Mouse (Mus musculus): ENCODE results near the gene Taar7f.
"Not testable (repeated sequence)": the region's sequence is repeated elsewhere in the genome, so short reads cannot be mapped to it uniquely, and the experiment has no call there.

Taar7f gene

DNA sequence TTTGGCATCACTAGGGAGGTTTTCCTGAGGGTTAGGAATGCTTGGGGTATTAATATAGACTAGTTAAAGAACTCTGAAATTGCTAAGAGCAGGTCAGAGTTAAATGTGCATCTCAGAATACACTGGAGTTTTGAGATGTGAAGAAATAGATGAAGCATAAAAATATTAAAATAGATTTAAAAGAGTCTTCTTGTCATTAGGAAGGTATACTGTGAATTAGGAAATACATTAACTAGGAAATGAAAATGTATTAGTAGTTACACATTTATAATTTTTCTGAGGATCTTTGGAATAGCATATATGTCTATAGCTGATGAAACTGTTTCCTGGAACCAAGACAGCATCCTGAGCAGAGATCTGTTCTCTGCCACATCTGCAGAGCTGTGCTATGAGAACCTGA is at the start of gene Taar7f:
Gene Taar7f (plus strand): TSS at position 301 of the 400 bp plus-strand sequence.
- DNase-seq = no peak

DNA sequence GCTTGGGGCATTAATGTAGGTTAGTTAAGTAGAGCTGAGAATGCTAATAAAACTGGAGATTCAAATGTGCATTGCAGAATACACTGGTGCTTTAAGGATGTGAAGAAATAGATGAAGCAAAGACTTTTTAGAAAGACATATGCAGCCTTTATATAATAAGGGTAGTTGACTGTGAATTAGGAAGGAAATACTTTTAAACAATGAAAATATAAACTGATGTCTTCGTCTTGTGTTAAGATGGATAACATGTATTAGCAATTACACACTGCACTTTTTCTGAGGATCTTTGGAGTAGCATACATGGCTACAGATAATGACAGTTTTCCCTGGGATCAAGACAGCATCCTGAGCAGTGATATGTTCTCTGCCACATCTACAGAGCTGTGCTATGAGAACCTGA is 49.7 kb upstream of the Taar7f start, which contains the start of gene Taar7b:
Gene Taar7b (plus strand): TSS at position 301 of the 400 bp plus-strand sequence.
- no peak for DNase-seq

DNA sequence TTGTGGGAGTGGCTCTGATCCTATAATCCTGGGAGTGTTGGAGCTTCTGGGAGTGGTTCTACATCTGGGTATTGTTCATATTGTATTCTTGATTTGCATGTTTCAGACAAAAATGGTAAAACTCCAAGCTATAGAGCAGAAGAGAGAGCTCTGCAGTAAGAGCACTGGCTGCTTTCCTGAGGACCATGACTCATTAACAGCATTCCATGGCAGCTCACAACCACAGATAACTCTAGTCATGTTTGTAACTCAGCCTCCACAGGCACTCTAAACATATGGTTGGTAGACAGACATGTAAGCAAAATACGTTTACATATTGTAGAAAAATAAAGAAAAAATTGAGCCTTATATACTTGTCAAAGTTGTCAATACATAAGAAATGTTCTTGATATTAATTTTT is 42.9 kb upstream of the Taar7f start:
- no peak for DNase-seq

DNA sequence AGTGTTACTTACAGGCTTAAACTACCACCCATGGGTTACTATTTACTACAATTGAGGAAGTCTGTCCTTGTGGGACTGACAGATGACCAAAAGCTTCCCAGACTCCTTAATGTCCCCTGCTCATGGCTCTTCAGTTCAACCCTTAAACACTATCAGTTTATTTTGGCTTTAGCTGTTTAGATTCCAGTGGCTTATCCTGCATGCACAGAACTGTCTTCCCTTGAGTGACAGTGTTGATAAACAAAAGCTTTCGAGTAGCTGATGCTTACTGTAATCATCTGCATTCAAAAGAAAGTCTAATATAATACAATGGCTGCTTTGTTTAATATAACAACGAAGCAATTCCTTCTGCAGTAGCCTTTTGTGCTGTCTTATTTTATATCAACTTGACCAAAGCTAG is 42.3 kb upstream of the Taar7f start:
- DNase-seq = no peak

DNA sequence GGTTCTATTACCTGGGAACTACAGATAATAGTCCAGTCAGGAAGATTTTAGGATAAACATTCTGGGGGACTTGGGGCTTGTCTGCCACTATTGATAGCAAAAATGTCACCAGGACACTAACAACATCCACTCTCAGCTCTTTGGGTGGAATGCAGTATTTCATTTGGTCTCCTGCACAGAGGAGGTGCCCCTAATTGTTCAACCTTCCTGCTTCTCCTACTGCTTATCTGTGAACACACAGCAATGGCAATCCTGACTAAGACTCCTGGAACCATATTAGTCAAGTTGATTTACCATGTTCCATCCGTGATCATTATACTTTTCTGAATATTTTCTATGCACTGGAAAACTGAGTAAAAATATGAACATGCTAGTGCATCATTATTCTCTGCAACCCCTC is 41.2 kb upstream of the Taar7f start:
- no peak for DNase-seq

DNA sequence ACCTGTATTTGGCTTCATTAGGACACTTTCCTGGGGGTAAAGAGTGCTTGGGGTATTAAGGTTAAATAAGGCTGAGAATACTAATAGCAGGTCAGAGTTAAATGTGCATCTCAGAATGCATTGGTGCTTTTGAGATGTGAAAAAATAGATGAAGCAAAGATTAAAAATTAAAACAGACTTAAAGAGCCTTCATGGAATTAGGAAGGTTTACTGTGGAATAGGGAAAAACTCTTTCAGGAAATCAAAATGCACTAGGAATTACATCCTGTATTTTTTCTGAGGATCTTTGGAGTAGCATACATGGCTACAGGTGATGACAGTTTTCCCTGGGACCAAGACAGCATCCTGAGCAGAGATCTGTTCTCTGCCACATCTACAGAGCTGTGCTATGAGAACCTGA is 22.4 kb upstream of the Taar7f start, which contains the start of gene Taar7d:
Gene Taar7d (plus strand): TSS at position 301 of the 400 bp plus-strand sequence.
- no peak for DNase-seq

DNA sequence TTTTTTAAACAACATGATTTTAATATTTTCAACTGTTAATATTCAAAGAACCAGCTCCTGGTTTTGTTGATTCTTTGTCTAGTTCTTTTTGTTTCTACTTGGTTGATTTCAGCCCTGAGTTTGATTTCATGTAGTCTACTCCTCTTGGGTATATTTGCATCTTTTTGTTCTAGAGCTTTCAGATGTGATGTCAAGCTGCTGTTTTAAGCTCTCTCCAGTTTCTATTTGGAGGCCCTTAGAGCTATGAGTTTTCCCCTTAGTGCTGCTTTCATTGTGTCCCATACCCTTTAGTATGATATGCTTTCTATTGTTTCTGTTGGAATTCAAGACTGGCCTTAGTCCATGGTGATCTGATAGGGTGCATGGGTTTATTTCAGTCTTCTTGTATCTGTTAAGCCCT is 18.0 kb upstream of the Taar7f start:
- DNase-seq = no peak

DNA sequence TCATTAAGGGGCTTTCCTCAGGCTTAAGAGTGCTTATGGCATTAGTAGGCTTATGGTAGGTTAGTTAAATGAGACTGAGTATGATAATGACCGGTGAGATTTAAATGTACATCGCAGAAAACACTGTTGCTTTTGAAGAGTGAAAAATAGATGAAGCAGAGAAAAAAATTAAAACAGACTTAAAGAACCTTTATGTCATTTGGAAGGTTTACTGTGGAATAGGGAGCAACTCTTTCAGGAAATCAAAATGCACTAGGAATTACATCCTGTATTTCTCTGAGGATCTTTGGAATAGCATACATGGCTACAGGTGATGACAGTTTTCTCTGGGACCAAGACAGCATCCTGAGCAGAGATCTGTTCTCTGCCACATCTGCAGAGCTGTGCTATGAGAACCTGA is 12.0 kb upstream of the Taar7f start, which contains the start of gene Taar7e:
Gene Taar7e (plus strand): TSS at position 301 of the 400 bp plus-strand sequence.
- DNase-seq = no peak

DNA sequence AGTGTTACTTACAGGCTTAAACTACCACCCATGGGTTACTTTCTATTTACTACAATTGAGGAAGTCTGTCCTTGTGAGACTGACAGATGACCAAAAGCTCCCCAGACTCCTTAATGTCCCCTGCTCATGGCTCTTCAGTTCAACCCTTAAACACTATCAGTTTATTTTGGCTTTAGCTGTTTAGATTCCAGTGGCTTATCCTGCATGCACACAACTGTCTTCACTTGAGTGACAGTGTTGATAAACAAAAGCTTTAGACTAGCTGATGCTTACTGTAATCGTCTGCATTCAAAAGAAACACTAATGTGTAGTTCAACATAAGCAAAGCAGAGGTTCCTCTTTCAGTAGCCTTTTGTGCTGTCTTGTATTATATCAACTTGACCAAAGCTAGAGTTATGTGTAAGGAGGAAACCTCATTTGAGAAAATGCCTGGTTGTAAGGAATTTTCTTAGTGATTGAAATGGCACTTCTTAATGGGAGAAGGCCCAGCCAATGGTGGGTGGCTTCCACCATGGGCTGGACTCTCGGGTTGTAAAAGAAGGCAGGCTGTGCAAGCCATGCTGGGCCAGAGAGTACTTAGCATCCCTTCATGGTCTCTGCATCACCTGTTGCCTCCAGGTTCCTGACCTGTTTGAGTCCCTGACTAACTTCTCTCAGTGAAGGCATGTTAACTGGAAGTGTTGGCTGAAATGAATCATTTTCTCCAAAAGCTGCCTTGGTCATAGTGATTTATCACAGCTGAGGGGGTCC is 9.0 kb upstream of the Taar7f start:
- no peak for DNase-seq

DNA sequence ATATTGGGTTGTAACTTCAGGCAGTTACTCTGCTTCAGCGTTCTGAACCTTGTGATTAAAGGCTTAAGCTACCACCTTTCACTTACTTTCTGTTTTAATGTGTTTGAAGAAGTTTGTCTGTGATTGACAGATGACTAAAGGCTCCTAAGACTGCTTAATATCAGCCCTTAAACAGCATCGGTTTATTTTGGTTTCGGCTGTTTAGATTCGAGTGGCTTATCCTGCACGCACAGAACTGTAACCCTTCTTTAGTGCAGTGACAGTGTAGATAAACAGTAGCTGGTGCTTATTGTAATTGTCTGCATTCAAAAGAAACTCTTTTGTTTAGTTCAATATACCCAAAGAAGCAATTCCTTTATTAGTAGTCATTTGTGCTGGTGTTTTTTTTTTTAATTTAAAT is 2.7 kb downstream of the Taar7f start:
- DNase-seq = no peak

DNA sequence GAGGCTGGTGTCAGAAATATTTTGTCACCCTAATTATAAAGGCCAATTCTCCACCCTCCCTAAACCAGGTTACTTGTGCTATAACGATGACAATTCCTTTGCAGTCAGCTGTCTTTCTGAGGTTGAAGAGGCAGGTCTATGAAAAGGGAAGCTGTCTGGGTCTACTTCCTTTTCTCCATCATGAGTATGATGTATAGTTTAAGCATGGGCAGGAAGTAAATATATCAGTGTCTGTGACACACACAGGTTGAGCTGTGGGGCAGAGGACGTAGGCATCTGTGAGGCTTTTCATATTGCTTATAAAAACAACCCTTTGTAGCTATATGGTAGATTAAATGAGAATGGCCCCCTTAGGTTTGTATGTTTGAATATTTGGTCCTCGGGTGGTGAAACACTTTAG is 9.7 kb downstream of the Taar7f start:
- no peak for DNase-seq

DNA sequence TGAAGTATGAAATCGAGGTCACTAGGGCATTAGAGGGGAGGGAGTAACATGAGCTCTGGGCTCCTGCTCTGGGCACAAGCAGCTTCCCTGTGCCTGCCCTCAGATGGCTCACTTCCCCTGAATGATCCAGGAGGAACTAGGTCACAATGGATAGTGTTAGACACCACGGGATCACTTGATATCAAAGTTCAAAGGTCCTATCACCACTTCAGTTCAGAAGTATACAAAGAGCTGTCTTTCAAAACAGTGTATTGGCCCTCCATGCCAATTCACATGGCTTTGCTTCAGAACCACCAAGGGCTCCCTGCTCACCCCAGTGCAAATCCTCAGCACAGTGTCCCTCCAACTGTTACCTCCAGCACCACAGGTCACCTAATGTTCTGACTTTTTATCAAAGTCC is 25.4 kb downstream of the Taar7f start:
- DNase-seq = not testable (repeated sequence)

DNA sequence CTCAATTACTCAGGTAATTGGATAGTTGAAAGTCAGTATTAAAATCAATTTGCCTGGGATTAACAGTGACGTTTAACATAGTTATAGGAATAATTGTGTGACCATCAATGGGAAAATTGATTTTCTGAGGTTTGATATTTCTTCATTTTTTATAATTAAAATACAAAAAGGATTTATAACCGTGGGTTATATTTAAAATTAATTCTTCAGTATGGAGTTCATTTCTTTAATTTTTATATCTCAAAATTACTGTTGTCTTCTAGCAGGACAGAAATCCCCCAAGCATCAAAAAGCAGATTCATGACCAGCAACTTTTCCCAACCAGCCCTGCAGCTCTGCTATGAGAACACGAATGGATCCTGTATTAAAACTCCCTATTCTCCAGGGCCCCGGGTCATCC is 26.9 kb downstream of the Taar7f start, which contains the start of gene Taar8a:
Gene Taar8a (plus strand): TSS at position 301 of the 400 bp plus-strand sequence.
- not testable (repeated sequence) for DNase-seq

DNA sequence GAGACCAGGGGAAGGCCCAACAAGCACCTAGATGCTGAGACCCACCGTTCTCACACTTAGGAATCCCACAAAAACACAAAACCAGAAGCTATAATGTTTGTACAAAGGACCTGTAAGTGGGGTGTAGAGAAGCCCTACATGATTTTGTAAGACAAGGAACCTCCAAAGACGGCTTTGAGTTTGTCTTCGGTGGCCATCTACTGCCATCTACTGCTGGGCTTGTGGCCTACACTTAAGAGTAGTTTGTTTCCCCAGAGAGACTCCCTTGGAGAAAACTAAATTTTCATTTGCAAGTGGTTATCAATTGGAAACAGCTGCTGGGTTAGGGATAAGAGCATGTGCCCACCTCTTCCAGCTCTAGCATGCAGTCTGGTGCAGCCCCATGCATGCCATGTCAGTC is 30.9 kb downstream of the Taar7f start:
- peak; percentile 50 for DNase-seq

DNA sequence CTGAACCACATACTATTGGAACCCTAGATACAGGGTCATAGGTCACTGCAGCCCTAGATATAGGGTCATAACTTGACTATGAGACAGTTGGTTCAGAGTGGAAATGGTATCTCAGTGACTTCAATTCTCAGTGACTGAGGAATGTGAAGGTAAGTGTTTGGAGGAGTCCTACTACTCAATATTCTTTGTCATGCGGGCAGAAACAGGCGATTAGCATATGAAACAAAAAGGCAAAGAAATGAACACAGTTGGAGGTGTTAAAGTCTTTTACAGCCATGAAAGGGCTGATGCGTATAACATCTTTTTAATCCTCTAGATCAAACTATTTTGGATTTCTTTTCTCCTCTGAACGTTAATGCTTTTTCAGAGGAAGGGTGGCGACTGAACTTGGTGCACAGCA is 36.6 kb downstream of the Taar7f start:
- no peak for DNase-seq

DNA sequence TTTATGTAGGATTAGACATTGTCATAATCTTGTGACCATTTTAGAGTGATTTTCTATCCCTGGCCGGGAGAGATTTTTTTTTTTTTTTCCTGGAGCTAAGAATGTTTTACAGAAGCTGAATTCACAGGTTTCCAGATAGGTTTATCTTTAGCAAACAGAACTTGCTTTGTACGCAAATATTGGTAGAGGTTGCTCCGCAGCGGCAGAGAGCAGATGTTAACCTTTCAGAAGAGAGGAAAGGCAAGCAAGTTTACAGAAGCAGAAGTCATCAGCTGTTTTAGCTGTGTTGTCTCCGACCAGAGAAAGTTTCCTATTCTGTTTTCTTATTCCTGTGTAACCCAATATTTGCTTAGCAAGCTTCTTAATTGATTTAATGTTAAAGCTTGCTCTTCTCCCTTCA is 37.2 kb downstream of the Taar7f start:
- DNase-seq = no peak

DNA sequence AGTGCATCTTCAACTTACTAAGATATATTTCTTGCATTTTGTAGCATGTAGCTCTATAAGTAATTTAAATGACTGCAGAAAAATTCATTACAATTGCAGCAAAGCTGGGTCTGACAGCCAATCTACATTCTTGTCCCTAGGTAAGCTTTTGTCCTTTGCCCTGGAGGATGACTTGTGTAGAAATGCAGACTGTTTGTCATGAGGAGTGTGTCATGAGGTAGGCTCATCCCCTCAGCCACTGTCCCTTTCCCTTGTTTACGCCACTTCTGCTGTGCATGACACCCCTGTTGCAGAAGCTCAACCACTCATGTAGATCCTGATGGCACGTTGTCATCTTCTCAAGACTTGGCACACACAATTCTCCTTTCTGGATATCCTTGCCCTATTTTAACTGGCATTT is 37.9 kb downstream of the Taar7f start:
- DNase-seq = no peak

DNA sequence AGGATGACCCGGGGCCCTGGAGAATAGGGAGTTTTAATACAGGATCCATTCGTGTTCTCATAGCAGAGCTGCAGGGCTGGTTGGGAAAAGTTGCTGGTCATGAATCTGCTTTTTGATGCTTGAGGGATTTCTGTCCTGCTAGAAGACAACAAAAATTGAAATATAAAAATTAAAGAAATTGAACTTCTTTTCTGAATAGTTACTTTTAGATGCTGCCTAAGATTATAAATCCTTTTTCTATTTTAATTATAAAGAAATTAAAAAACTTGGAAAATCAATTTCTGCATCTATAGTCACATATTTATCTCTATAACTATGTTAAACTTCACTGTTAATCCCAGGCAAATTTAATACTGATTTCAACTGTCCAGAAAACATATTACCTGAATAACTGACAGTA is 42.9 kb downstream of the Taar7f start, which contains the start of gene Taar8b:
Gene Taar8b (minus strand): TSS at position 101 of the 400 bp plus-strand sequence.
- DNase-seq = no peak

DNA sequence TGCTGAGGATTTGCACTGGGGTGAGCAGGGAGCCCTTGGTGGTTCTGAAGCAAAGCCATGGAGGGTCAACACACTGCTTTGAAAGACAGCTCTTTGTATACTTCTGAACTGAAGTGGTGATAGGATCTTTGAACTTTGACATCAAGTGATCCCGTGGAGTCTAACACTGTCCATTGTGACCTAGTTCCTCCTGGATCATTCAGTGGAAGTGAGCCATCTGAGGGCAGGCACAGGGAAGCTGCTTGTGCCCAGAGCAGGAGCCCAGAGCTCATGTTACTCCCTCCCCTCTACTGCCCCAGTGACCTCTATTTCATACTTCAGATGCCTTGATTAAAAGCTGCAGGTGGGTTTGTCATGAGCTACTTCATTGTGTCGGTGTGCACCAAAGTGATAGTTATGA is 47.7 kb downstream of the Taar7f start:
- not testable (repeated sequence) for DNase-seq
